Mouse (Mus musculus): Measurements from ENCODE around the gene Il27ra.
A peak's percentile ranks its signal among the peaks of the same experiment; 100 is the strongest.

- TF ChIP-seq CTCF (IDR thresholded peaks at IDR 0.05): peak; percentile 96
- peak; percentile 56 for TF ChIP-seq EP300 (IDR thresholded peaks at IDR 0.05)
Measured at GRCm38 (mm10) chr8:84009876-84010275, 32.5 kb downstream of the Il27ra start.
